ENCODE assay signal across 14 mouse cellular contexts in the genomic region with DNA sequence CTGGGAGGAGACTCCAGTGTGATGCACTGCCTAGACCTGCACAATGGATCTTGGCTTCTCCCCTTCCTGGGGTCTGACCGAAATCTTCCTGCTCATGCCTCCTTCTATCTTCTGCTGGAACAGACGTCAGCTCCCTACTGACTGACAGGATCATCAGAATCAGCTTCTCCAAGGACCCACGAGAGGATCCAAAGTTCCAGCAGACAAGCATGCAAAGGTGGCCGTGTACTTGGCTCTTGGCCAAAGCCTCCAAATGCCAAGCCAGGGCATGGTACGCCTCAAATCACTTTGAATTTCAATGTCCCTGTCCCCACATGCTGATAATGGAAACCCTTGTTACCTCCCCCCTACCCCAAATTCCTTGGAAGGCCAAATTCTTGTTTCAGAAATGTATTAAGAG. TPM values are rescaled to one million over a fixed set of nuclear protein-coding genes. Genes with fewer than 3 reads are reported as not detected.
A peak's percentile ranks its signal among the peaks of the same experiment; 100 is the strongest.
DNase-seq lines count a peak whose midpoint lies in the region; ATAC-seq lines count a peak whose summit lies in the region.
"Had no signal": no experiment of that assay in that cellular context is flagged by ENCODE, and none has a peak within 500 bp of the region (broad histone marks: within the 10 kb centered on the region; RNA-seq: fewer than 3 reads in every experiment).

No protein-coding gene starts in this region.

- no peaks in the 10 kb centered on the region for H3K9me3 ChIP-seq in heart, embryonic 11.5 days (replicated peaks; ENCODE audit: control insufficient read depth, low read length)
- no peaks in the 10 kb centered on the region for H3K9me3 ChIP-seq in midbrain, embryonic 14.5 days (ENCODE audit: control insufficient read depth, low read length)
- no peaks in the 10 kb centered on the region for H3K9me3 ChIP-seq in midbrain, embryonic 16.5 days (replicated peaks; ENCODE audit: control insufficient read depth, low read length, poor library complexity, severe bottlenecking)
- no peaks in the 10 kb centered on the region for H3K9me3 ChIP-seq in embryonic facial prominence, embryonic 15.5 days (replicated peaks)
- H3K9me3 ChIP-seq: forebrain, embryonic 10.5 days; liver, embryonic 15.5 days had no signal

- no peaks in the 10 kb centered on the region for H3K36me3 ChIP-seq in heart, embryonic 11.5 days (ENCODE audit: control insufficient read depth, insufficient read depth, low read length)
- H3K36me3 ChIP-seq in midbrain, embryonic 14.5 days (ENCODE audit: control insufficient read depth, insufficient read depth, low read length) = no peaks in the 10 kb centered on the region
- H3K36me3 ChIP-seq in midbrain, embryonic 16.5 days (ENCODE audit: control insufficient read depth, insufficient read depth, low read length) = 0 out of 2 replicates have a peak, but pooled peaks cover 4% of the 10 kb centered on the region
- no peaks in the 10 kb centered on the region for H3K36me3 ChIP-seq in embryonic facial prominence, embryonic 15.5 days
- H3K36me3 ChIP-seq: forebrain, embryonic 10.5 days; liver, embryonic 15.5 days had no signal

- peak; percentile 39 for DNase-seq in heart, postnatal 4 days
- peak; percentile 43 for DNase-seq in midbrain, embryonic 14.5 days
- peak; percentile 71 for DNase-seq in cerebellum, adult 8-10 months
- no peak for DNase-seq in liver
- DNase-seq: embryo, embryonic 11 days; right cerebral cortex, postnatal 4 days had no signal

- H3K4me1 ChIP-seq in heart, embryonic 11.5 days (ENCODE audit: control insufficient read depth, insufficient read depth, low read length) = peaks cover 2% of the 10 kb centered on the region; the same call in 1 of the 2 replicates
- H3K4me1 ChIP-seq in midbrain, embryonic 14.5 days (ENCODE audit: control insufficient read depth, insufficient read depth, low read length) = peaks cover 12% of the 10 kb centered on the region
- H3K4me1 ChIP-seq in midbrain, embryonic 16.5 days (ENCODE audit: control insufficient read depth, insufficient read depth, low read length) = peaks cover 5% of the 10 kb centered on the region
- H3K4me1 ChIP-seq in embryonic facial prominence, embryonic 15.5 days = peaks cover 37% of the 10 kb centered on the region
- H3K4me1 ChIP-seq: liver, embryonic 15.5 days had no signal

- no peak overlapping the region for H3K27ac ChIP-seq in heart, embryonic 11.5 days (ENCODE audit: low read depth, low read length)
- H3K27ac ChIP-seq in midbrain, embryonic 14.5 days (replicated peaks; ENCODE audit: low read depth, low read length) = no peak overlapping the region
- H3K27ac ChIP-seq in midbrain, embryonic 16.5 days (ENCODE audit: low read length) = no peak overlapping the region
- H3K27ac ChIP-seq in embryonic facial prominence, embryonic 15.5 days (replicated peaks) = peak overlapping the region; percentile 70
- H3K27ac ChIP-seq: forebrain, embryonic 10.5 days; liver, embryonic 15.5 days; macrophage had no signal

- H3K4me2 ChIP-seq in heart, embryonic 11.5 days = no peak overlapping the region
- H3K4me2 ChIP-seq in midbrain, embryonic 14.5 days (ENCODE audit: low read length) = no peak overlapping the region
- no peak overlapping the region for H3K4me2 ChIP-seq in midbrain, embryonic 16.5 days (ENCODE audit: low read length)
- no peak overlapping the region for H3K4me2 ChIP-seq in embryonic facial prominence, embryonic 15.5 days (replicated peaks)
- H3K4me2 ChIP-seq: liver, embryonic 15.5 days had no signal

- 51% methylated on average over 5 of the region's 5 CpGs for WGBS in heart, embryonic 11.5 days (ENCODE audit: insufficient replicate concordance)
- 39% methylated on average over 5 of the region's 5 CpGs for WGBS in midbrain, embryonic 14.5 days
- 41% methylated on average over 5 of the region's 5 CpGs for WGBS in midbrain, embryonic 16.5 days
- WGBS in embryonic facial prominence, embryonic 15.5 days = 35% methylated on average over 5 of the region's 5 CpGs

- H3K9ac ChIP-seq in heart, embryonic 11.5 days (ENCODE audit: low read depth, low read length) = no peak overlapping the region
- H3K9ac ChIP-seq in midbrain, embryonic 14.5 days (replicated peaks; ENCODE audit: low read length) = no peak overlapping the region
- H3K9ac ChIP-seq in midbrain, embryonic 16.5 days (ENCODE audit: low read depth, low read length) = no peak overlapping the region
- no peak overlapping the region for H3K9ac ChIP-seq in embryonic facial prominence, embryonic 15.5 days
- H3K9ac ChIP-seq: liver, embryonic 15.5 days had no signal

- no peak overlapping the region for H3K4me3 ChIP-seq in heart, embryonic 11.5 days (ENCODE audit: low read depth, low read length)
- no peak overlapping the region for H3K4me3 ChIP-seq in midbrain, embryonic 14.5 days (replicated peaks; ENCODE audit: low read depth, low read length)
- H3K4me3 ChIP-seq in midbrain, embryonic 16.5 days (ENCODE audit: low read depth, low read length) = no peak overlapping the region
- H3K4me3 ChIP-seq in embryonic facial prominence, embryonic 15.5 days (replicated peaks) = no peak overlapping the region
- H3K4me3 ChIP-seq: forebrain, embryonic 10.5 days; liver, embryonic 15.5 days had no signal

- ATAC-seq in heart, embryonic 11.5 days (replicated peaks; ENCODE audit: insufficient number of reproducible peaks, low FRiP score, low TSS enrichment) = no peak
- no peak for ATAC-seq in midbrain, embryonic 14.5 days (ENCODE audit: low FRiP score, low TSS enrichment)
- no peak for ATAC-seq in midbrain, embryonic 16.5 days
- ATAC-seq in embryonic facial prominence, embryonic 15.5 days (ENCODE audit: insufficient number of reproducible peaks, low FRiP score, low TSS enrichment, low read depth) = no peak
- ATAC-seq: intestine, embryonic 16.5 days had no signal

- H3K27me3 ChIP-seq in heart, embryonic 11.5 days (ENCODE audit: control insufficient read depth, insufficient read depth, low read length) = peaks cover 12% of the 10 kb centered on the region
- no peaks in the 10 kb centered on the region for H3K27me3 ChIP-seq in midbrain, embryonic 14.5 days (ENCODE audit: control insufficient read depth, insufficient read depth, low read length)
- no peaks in the 10 kb centered on the region for H3K27me3 ChIP-seq in midbrain, embryonic 16.5 days (ENCODE audit: control insufficient read depth, insufficient read depth, low read depth, low read length)
- no peaks in the 10 kb centered on the region; the same call in 1 of the 2 replicates for H3K27me3 ChIP-seq in embryonic facial prominence, embryonic 15.5 days

RNA-seq across cellular contexts. Expression of a gene that starts 5.9 kb away (rescaled TPM):
- under 1 TPM; 0.14 to 0.16 TPM for total RNA-seq in heart, postnatal 4 days (2021)
- polyA plus RNA-seq in heart, embryonic 11.5 days (2014; fragmentation: Nextera tagmentation; extraction: Ambion mirVana) = 0.09 TPM in 1 of 2 replicates, not detected in the other
- polyA plus RNA-seq in midbrain, embryonic 14.5 days (2014; fragmentation: Nextera tagmentation; extraction: Ambion mirVana) = 8.5 and 21.2 TPM in 2 replicates
- 39.5 and 43.0 TPM in 2 replicates for polyA plus RNA-seq in midbrain, embryonic 16.5 days (2015; fragmentation: Nextera tagmentation; extraction: Ambion mirVana)
- 1.4 and 2.1 TPM in 2 replicates for polyA plus RNA-seq in embryonic facial prominence, embryonic 15.5 days (2015; fragmentation: Nextera tagmentation; extraction: Ambion mirVana)
- total RNA-seq: monocyte, adult 5-6 weeks had no signal
- polyA plus RNA-seq: macrophage had no signal

RNA-seq across cellular contexts. Expression of a gene that starts 37.2 kb away (rescaled TPM):
- total RNA-seq in heart, postnatal 4 days (2021) = 10 to 100 TPM; 70.7 to 78.0 TPM
- polyA plus RNA-seq in heart, embryonic 11.5 days (2014; fragmentation: Nextera tagmentation; extraction: Ambion mirVana) = 57.6 and 58.4 TPM in 2 replicates
- 18.8 and 29.8 TPM in 2 replicates for polyA plus RNA-seq in midbrain, embryonic 14.5 days (2014; fragmentation: Nextera tagmentation; extraction: Ambion mirVana)
- polyA plus RNA-seq in midbrain, embryonic 16.5 days (2015; fragmentation: Nextera tagmentation; extraction: Ambion mirVana) = 16.2 and 18.0 TPM in 2 replicates
- polyA plus RNA-seq in embryonic facial prominence, embryonic 15.5 days (2015; fragmentation: Nextera tagmentation; extraction: Ambion mirVana) = 404 and 406 TPM in 2 replicates
- total RNA-seq: monocyte, adult 5-6 weeks had no signal
- polyA plus RNA-seq: macrophage had no signal

RNA-seq across cellular contexts. Expression of a gene that starts 46.2 kb away (rescaled TPM):
- total RNA-seq in heart, postnatal 4 days (2021) = 10 to 100 TPM; 16.0 to 16.8 TPM
- 22.3 and 25.8 TPM in 2 replicates for polyA plus RNA-seq in heart, embryonic 11.5 days (2014; fragmentation: Nextera tagmentation; extraction: Ambion mirVana)
- polyA plus RNA-seq in midbrain, embryonic 14.5 days (2014; fragmentation: Nextera tagmentation; extraction: Ambion mirVana) = 52.9 and 58.5 TPM in 2 replicates
- polyA plus RNA-seq in midbrain, embryonic 16.5 days (2015; fragmentation: Nextera tagmentation; extraction: Ambion mirVana) = 63.0 and 66.7 TPM in 2 replicates
- 61.9 and 62.9 TPM in 2 replicates for polyA plus RNA-seq in embryonic facial prominence, embryonic 15.5 days (2015; fragmentation: Nextera tagmentation; extraction: Ambion mirVana)

RNA-seq across cellular contexts. Expression of a gene that starts 56.9 kb away (rescaled TPM):
- total RNA-seq in heart, postnatal 4 days (2021) = 10 to 100 TPM in 1 of 2 experiments, 1 to 10 TPM in 1; 9.8 to 12.0 TPM
- polyA plus RNA-seq in heart, embryonic 11.5 days (2014; fragmentation: Nextera tagmentation; extraction: Ambion mirVana) = 13.3 and 14.5 TPM in 2 replicates
- 32.0 and 40.7 TPM in 2 replicates for polyA plus RNA-seq in midbrain, embryonic 14.5 days (2014; fragmentation: Nextera tagmentation; extraction: Ambion mirVana)
- polyA plus RNA-seq in midbrain, embryonic 16.5 days (2015; fragmentation: Nextera tagmentation; extraction: Ambion mirVana) = 31.5 and 32.8 TPM in 2 replicates
- 37.3 and 43.7 TPM in 2 replicates for polyA plus RNA-seq in embryonic facial prominence, embryonic 15.5 days (2015; fragmentation: Nextera tagmentation; extraction: Ambion mirVana)
- total RNA-seq: monocyte, adult 5-6 weeks had no signal
